Mouse (Mus musculus): Measurements from ENCODE around the gene Pappa2. TPM values are rescaled to one million over a fixed set of nuclear protein-coding genes. Genes with fewer than 3 reads are reported as not detected.

Pappa2 gene
- total and polyA plus RNA-seq, 3 experiments: 0.09 to 0.47 (median 0.12) TPM

GRCm38 (mm10) chr1:158713301-158714095 lies 266.8 kb downstream of the Pappa2 start:
- peak; percentile 10 to 17 for DNase-seq
- TF ChIP-seq EP300 (IDR thresholded peaks at IDR 0.05; ENCODE audit: insufficient read depth, low read depth, low read length) (no peak), CTCF (IDR thresholded peaks at IDR 0.05) (peak; percentile 67)
- no peak overlapping the region for H3K27ac ChIP-seq
- intact Hi-C loops (cut with DNase I): loop anchor here (1.0 to 5.0 kb wide), 2 partner anchors 240 to 424 kb away; no protein-coding TSS in a partner anchor
- no peaks in the 10 kb centered on the region for H3K36me3 ChIP-seq (ENCODE audit: control insufficient read depth, insufficient read depth, low read length)
- no peaks in the 10 kb centered on the region for H3K4me1 ChIP-seq (ENCODE audit: control insufficient read depth, insufficient read depth, low read length)
- no peaks in the 10 kb centered on the region for H3K27me3 ChIP-seq (ENCODE audit: control insufficient read depth, insufficient read depth, low read length)
- no peaks in the 10 kb centered on the region for H3K79me2 ChIP-seq (replicated peaks; ENCODE audit: control insufficient read depth, insufficient read depth, low read length)
- no peak overlapping the region for H3K4me3 ChIP-seq
- H3K9ac ChIP-seq (ENCODE audit: low read depth, low read length): no peak overlapping the region
- WGBS: 45% methylated on average over 5 of the region's 5 CpGs

DNA sequence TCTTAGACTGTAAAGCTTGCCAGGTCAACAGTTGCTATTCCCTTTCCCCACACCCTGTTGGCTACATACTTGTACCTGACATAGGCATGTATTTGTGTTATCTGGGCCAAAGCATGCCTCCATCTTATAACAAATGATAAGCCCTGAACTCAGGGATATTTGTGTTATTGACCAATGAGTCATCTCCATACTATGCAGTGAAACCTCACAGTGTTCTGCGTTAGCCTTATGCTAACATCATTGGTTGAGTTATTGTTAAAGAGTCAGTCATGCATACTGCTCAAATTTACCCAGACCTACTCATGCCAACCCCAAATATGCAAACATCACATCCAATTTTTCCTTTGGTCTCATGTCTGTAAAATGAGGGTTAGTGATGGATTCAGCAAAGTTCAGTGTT lies 279.0 kb downstream of the Pappa2 start:
- Histone ChIP-seq H3K27me3 (ENCODE audit: control insufficient read depth, insufficient read depth, low read length) (no peaks in the 10 kb centered on the region), H3K36me3 (ENCODE audit: control insufficient read depth, insufficient read depth, low read length) (no peaks in the 10 kb centered on the region), H3K4me3 (no peak overlapping the region), H3K9ac (ENCODE audit: low read depth, low read length) (no peak overlapping the region), H3K79me2 (replicated peaks; ENCODE audit: control insufficient read depth, insufficient read depth, low read length) (no peaks in the 10 kb centered on the region), H3K27ac (no peak overlapping the region), H3K4me1 (ENCODE audit: control insufficient read depth, insufficient read depth, low read length) (no peaks in the 10 kb centered on the region)
- 67% methylated on average over 1 of the region's 1 CpGs for WGBS
- no peak for DNase-seq
- TF ChIP-seq CTCF (IDR thresholded peaks at IDR 0.05): no peak
- no peak for TF ChIP-seq EP300 (IDR thresholded peaks at IDR 0.05; ENCODE audit: insufficient read depth, low read depth, low read length)
- TF ChIP-seq POLR2A (IDR thresholded peaks at IDR 0.05; ENCODE audit: insufficient read depth, low read depth, low read length): no peak
- intact Hi-C loops (cut with DNase I): no loop called here

GRCm38 (mm10) chr1:158700147-158700546 lies 280.1 kb downstream of the Pappa2 start:
- WGBS: 70% methylated on average over 2 of the region's 2 CpGs
- H3K9ac ChIP-seq (ENCODE audit: low read depth, low read length): no peak overlapping the region
- no peaks in the 10 kb centered on the region for H3K4me1 ChIP-seq (ENCODE audit: control insufficient read depth, insufficient read depth, low read length)
- no peak overlapping the region for H3K27ac ChIP-seq
- no peak for DNase-seq
- no peaks in the 10 kb centered on the region for H3K36me3 ChIP-seq (ENCODE audit: control insufficient read depth, insufficient read depth, low read length)
- intact Hi-C loops (cut with DNase I): no loop called here
- H3K79me2 ChIP-seq (replicated peaks; ENCODE audit: control insufficient read depth, insufficient read depth, low read length): no peaks in the 10 kb centered on the region
- TF ChIP-seq CTCF (IDR thresholded peaks at IDR 0.05) (no peak), EP300 (IDR thresholded peaks at IDR 0.05; ENCODE audit: insufficient read depth, low read depth, low read length) (no peak), POLR2A (IDR thresholded peaks at IDR 0.05; ENCODE audit: insufficient read depth, low read depth, low read length) (no peak)
- H3K27me3 ChIP-seq (ENCODE audit: control insufficient read depth, insufficient read depth, low read length): no peaks in the 10 kb centered on the region
- H3K4me3 ChIP-seq: no peak overlapping the region

DNA sequence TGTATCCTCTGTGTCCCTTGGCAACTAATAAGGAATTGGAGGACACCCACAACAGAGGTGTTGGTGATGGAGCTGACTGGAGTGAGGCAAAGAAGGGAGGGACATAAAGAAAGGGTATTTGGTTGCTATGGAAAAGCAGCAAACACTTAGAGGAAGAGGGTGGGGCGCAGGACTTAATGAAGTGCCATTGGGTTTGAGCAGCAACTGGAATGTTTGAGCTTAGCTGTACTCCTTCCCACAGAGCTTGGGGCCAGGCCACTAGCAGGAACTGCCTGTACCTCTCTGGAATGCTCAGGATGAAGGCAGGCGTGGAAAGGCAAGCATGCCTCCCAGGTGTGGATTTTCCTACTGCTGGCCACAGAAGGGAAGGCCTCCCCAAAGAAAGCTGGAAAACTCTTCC lies 281.0 kb downstream of the Pappa2 start:
- Histone ChIP-seq H3K79me2 (replicated peaks; ENCODE audit: control insufficient read depth, insufficient read depth, low read length) (no peaks in the 10 kb centered on the region), H3K27me3 (ENCODE audit: control insufficient read depth, insufficient read depth, low read length) (no peaks in the 10 kb centered on the region), H3K27ac (no peak overlapping the region), H3K36me3 (ENCODE audit: control insufficient read depth, insufficient read depth, low read length) (no peaks in the 10 kb centered on the region), H3K9ac (ENCODE audit: low read depth, low read length) (no peak overlapping the region), H3K4me1 (ENCODE audit: control insufficient read depth, insufficient read depth, low read length) (no peaks in the 10 kb centered on the region), H3K4me3 (no peak overlapping the region)
- WGBS: 89% methylated on average over 2 of the region's 2 CpGs
- intact Hi-C loops (cut with DNase I): no loop called here
- TF ChIP-seq CTCF (IDR thresholded peaks at IDR 0.05) (no peak), EP300 (IDR thresholded peaks at IDR 0.05; ENCODE audit: insufficient read depth, low read depth, low read length) (no peak)
- no peak for DNase-seq

DNA sequence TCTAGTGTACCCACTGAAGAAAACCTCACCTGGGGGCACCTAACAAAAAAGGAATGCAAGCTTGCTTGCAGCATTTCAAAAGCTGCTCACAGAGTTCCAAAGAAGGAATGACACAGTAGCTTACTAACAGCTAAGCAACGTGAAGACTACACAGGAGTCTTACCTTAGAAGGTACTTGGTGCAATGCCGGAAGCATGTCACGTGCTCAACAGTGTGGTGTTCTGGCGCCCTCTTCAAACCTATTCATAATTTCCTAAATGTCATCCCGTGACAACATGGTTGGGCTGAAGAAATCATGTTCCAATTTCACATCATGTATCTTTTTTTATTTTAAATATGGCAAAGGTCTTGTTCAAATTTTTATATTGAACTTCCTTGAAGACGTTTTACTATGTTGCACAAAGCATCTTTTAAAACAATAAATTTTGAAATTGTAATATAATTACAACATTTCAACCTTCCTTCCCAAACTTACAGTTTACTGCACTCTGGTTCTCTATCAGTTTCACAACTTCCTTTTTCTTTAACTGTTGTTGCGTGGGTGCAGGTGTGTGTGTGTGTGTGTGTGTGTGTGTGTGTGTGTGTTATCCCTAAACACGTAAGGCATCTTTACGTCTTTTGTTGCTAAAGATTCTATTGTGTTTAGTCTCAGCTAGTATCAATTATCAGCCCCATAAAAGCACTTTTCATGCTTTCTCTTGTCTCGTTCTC lies 282.3 kb downstream of the Pappa2 start:
- DNase-seq: no peak
- Histone ChIP-seq H3K79me2 (replicated peaks; ENCODE audit: control insufficient read depth, insufficient read depth, low read length) (no peaks in the 10 kb centered on the region), H3K27me3 (ENCODE audit: control insufficient read depth, insufficient read depth, low read length) (no peaks in the 10 kb centered on the region), H3K36me3 (ENCODE audit: control insufficient read depth, insufficient read depth, low read length) (no peaks in the 10 kb centered on the region), H3K4me3 (no peak overlapping the region), H3K4me1 (ENCODE audit: control insufficient read depth, insufficient read depth, low read length) (no peaks in the 10 kb centered on the region), H3K9ac (ENCODE audit: low read depth, low read length) (no peak overlapping the region), H3K27ac (no peak overlapping the region)
- TF ChIP-seq EP300 (IDR thresholded peaks at IDR 0.05; ENCODE audit: insufficient read depth, low read depth, low read length) (no peak), CTCF (IDR thresholded peaks at IDR 0.05) (no peak), POLR2A (IDR thresholded peaks at IDR 0.05; ENCODE audit: insufficient read depth, low read depth, low read length) (no peak)
- 82% methylated on average over 10 of the region's 10 CpGs for WGBS
- intact Hi-C loops (cut with DNase I): no loop called here

- intact Hi-C loops (cut with DNase I): no loop called here
- H3K36me3 ChIP-seq (ENCODE audit: control insufficient read depth, insufficient read depth, low read length): no peaks in the 10 kb centered on the region
- no peak for DNase-seq
- no peaks in the 10 kb centered on the region for H3K27me3 ChIP-seq (ENCODE audit: control insufficient read depth, insufficient read depth, low read length)
- 38% methylated on average over 3 of the region's 3 CpGs for WGBS
- no peak for TF ChIP-seq CTCF (IDR thresholded peaks at IDR 0.05)
- TF ChIP-seq POLR2A (IDR thresholded peaks at IDR 0.05; ENCODE audit: insufficient read depth, low read depth, low read length): no peak
- no peak overlapping the region for H3K27ac ChIP-seq
- H3K79me2 ChIP-seq (replicated peaks; ENCODE audit: control insufficient read depth, insufficient read depth, low read length): no peaks in the 10 kb centered on the region
- H3K9ac ChIP-seq (ENCODE audit: low read depth, low read length): no peak overlapping the region
- no peaks in the 10 kb centered on the region for H3K4me1 ChIP-seq (ENCODE audit: control insufficient read depth, insufficient read depth, low read length)
- H3K4me3 ChIP-seq: no peak overlapping the region
Measured at GRCm38 (mm10) chr1:158697423-158697822, 282.9 kb downstream of the Pappa2 start.

Measured in heart, adult 2 months (tissue).